In the genomic region with DNA sequence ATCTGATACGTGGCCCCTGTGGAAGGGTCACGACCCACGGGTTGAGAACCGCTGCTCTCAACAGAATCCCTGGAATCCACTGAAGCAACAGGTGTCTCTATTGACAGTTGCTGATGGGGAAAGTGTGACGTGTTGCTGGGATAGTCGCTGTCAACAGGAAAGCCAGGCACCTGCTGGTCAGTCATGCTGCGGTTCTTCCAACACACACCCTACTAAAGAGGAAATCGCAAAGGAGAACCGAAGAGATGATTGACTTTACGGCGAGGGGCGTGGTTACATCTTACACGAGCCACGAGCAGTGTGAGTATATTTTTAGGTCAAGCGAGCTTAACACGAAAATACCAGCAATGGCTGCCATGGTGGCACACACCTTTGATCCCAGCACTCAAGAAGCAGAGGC, we compare ENCODE assay signal across 13 mouse cellular contexts. TPM values are rescaled to one million over a fixed set of nuclear protein-coding genes. Genes with fewer than 3 reads are reported as not detected.
DNase-seq lines count a peak whose midpoint lies in the region; ATAC-seq and TF ChIP-seq lines count a peak whose summit lies in the region.
"Had no signal": no experiment of that assay in that cellular context is flagged by ENCODE, and none has a peak within 500 bp of the region (broad histone marks: within the 10 kb centered on the region; RNA-seq: fewer than 3 reads in every experiment).

No protein-coding gene starts in this region.

- no peaks in the 10 kb centered on the region for H3K27me3 ChIP-seq in midbrain, embryonic 16.5 days (ENCODE audit: control insufficient read depth, insufficient read depth, low read depth, low read length)
- H3K27me3 ChIP-seq: midbrain, embryonic 12.5 days had no signal

- H3K4me2 ChIP-seq in midbrain, embryonic 16.5 days (ENCODE audit: low read length) = no peak overlapping the region
- H3K4me2 ChIP-seq: midbrain, embryonic 12.5 days had no signal

- no peak overlapping the region for H3K27ac ChIP-seq in ES-E14 (ENCODE audit: insufficient read depth, low read depth, low read length, poor library complexity, severe bottlenecking)
- H3K27ac ChIP-seq in midbrain, embryonic 16.5 days (ENCODE audit: low read length) = no peak overlapping the region
- H3K27ac ChIP-seq: midbrain, embryonic 12.5 days had no signal

- ATAC-seq in erythroblast, adult 5-6 weeks (replicated peaks; ENCODE audit: low FRiP score, poor library complexity, severe bottlenecking) = 0 out of 2 replicates have a peak, but pooled peaks have one; percentile 36
- no peak for ATAC-seq in midbrain, embryonic 16.5 days

- no peak for DNase-seq in ES-E14 (ENCODE audit: low read depth, low spot score)
- DNase-seq in lung, postnatal 25 days (ENCODE audit: low spot score) = peak; percentile 73
- DNase-seq in spleen, postnatal 14 days (ENCODE audit: low spot score in 2 of 2) = peak; percentile 40 to 56
- no peak for DNase-seq in layer of hippocampus, postnatal 10 days (ENCODE audit: low spot score in 2 of 2)
- DNase-seq in adrenal gland, postnatal 10 days = no peak
- DNase-seq: cerebellum, adult 2 months; gastrocnemius, postnatal 14 days; heart, postnatal 36 days had no signal

- H3K36me3 ChIP-seq in ES-E14 (ENCODE audit: control insufficient read depth, insufficient read depth, low read length, poor library complexity, severe bottlenecking) = no peaks in the 10 kb centered on the region
- no peaks in the 10 kb centered on the region for H3K36me3 ChIP-seq in midbrain, embryonic 16.5 days (ENCODE audit: control insufficient read depth, insufficient read depth, low read length)
- H3K36me3 ChIP-seq: midbrain, embryonic 12.5 days had no signal

- in situ Hi-C loops in ES-E14 (cut with MboI; ENCODE audit: low sequenced_read_pairs in 2 of 2, unreplicated experiment in 2 of 2) = no loop called here

- no peak overlapping the region for H3K9ac ChIP-seq in ES-E14 (ENCODE audit: insufficient read depth, low read depth, low read length, poor library complexity, severe bottlenecking)
- no peak overlapping the region for H3K9ac ChIP-seq in midbrain, embryonic 16.5 days (ENCODE audit: low read depth, low read length)
- H3K9ac ChIP-seq: midbrain, embryonic 12.5 days had no signal

- no peak overlapping the region for H3K4me3 ChIP-seq in ES-E14 (ENCODE audit: insufficient read depth in 1 of 2, low read depth in 1 of 2, low read length in 2 of 2, poor library complexity in 1 of 2, severe bottlenecking in 1 of 2)
- no peak overlapping the region for H3K4me3 ChIP-seq in midbrain, embryonic 16.5 days (ENCODE audit: low read depth, low read length)
- H3K4me3 ChIP-seq: midbrain, embryonic 12.5 days had no signal

- H3K4me1 ChIP-seq in ES-E14 (ENCODE audit: control insufficient read depth in 2 of 2, insufficient read depth in 2 of 2, low read length in 2 of 2, poor library complexity in 1 of 2) = peaks cover 0 to 2% of the 10 kb centered on the region in 2 experiments; a peak in 1 of 4 replicates
- no peaks in the 10 kb centered on the region for H3K4me1 ChIP-seq in midbrain, embryonic 16.5 days (ENCODE audit: control insufficient read depth, insufficient read depth, low read length)
- H3K4me1 ChIP-seq: midbrain, embryonic 12.5 days had no signal

- WGBS in midbrain, embryonic 16.5 days = 91% methylated on average over 16 of the region's 16 CpGs

- H3K9me3 ChIP-seq in ES-E14 (ENCODE audit: control insufficient read depth, insufficient read depth, low read depth, low read length) = no peaks in the 10 kb centered on the region
- H3K9me3 ChIP-seq in midbrain, embryonic 16.5 days (replicated peaks; ENCODE audit: control insufficient read depth, low read length, poor library complexity, severe bottlenecking) = no peaks in the 10 kb centered on the region

TF ChIP-seq in ES-E14, 5 proteins besides CTCF, POLR2A, EP300 and RAD21:
- no peak for TF ChIP-seq MAFK (IDR thresholded peaks at IDR 0.05; ENCODE audit: insufficient read depth, low read depth, low read length)
- no peak for TF ChIP-seq HCFC1 (IDR thresholded peaks at IDR 0.05; ENCODE audit: borderline replicate concordance, insufficient read depth, low read length)
- 0 out of 2 replicates have a peak, but pooled peaks have one; percentile 18 for TF ChIP-seq CHD2 (IDR thresholded peaks at IDR 0.05; ENCODE audit: low read depth, low read length)
TF ChIP-seq in ES-E14: peak in this region for 1.

RNA-seq across cellular contexts. Expression of a gene that starts 20.7 kb away (rescaled TPM):
- total RNA-seq in ES-E14 (2012; rRNA removed) = 0.21 and 0.31 TPM in 2 replicates
- not detected in 2 replicates for total RNA-seq in erythroblast, adult 5-6 weeks (2015; ENCODE audit: low replicate concordance)
- not detected in 2 replicates for total RNA-seq in erythroblast, adult 5-6 weeks (2017; ENCODE audit: low replicate concordance)
- total RNA-seq in layer of hippocampus, postnatal 10 days (2021) = not detected
- 0.07 TPM in 1 of 2 replicates, not detected in the other for polyA plus RNA-seq in midbrain, embryonic 16.5 days (2015; fragmentation: Nextera tagmentation; extraction: Ambion mirVana)
- 1 to 10 TPM; 1.0 to 1.4 TPM for total RNA-seq in adrenal gland, postnatal 10 days (2021)
- total RNA-seq: gastrocnemius, postnatal 14 days; left cerebral cortex, postnatal 14 days had no signal
- polyA plus RNA-seq: kidney, postnatal 0 days; midbrain, embryonic 12.5 days had no signal

RNA-seq across cellular contexts. Expression of a gene that starts 22.3 kb away (rescaled TPM):
- 34.9 and 52.7 TPM in 2 replicates for total RNA-seq in ES-E14 (2012; rRNA removed)
- 53.1 and 53.8 TPM in 2 replicates for total RNA-seq in erythroblast, adult 5-6 weeks (2015; ENCODE audit: low replicate concordance)
- total RNA-seq in erythroblast, adult 5-6 weeks (2017; ENCODE audit: low replicate concordance) = 109 and 114 TPM in 2 replicates
- total RNA-seq in layer of hippocampus, postnatal 10 days (2021) = 100 to 1,000 TPM; 112 to 113 TPM
- 15.2 and 19.1 TPM in 2 replicates for polyA plus RNA-seq in midbrain, embryonic 16.5 days (2015; fragmentation: Nextera tagmentation; extraction: Ambion mirVana)
- total RNA-seq in adrenal gland, postnatal 10 days (2021) = 100 to 1,000 TPM; 106 to 118 TPM

Comparison
In these comparisons a context has a peak if more than half of its experiments do, and no peak if none do; other contexts are left out.
1. DNase-seq: peak in lung, postnatal 25 days (single experiment) and spleen, postnatal 14 days (2 of 2); none in ES-E14 (single experiment), layer of hippocampus, postnatal 10 days (0 of 2) and adrenal gland, postnatal 10 days (single experiment).